Mouse (Mus musculus) heart, postnatal 0 days (tissue): ENCODE data around the gene Icam4. TPM values are rescaled to one million over a fixed set of nuclear protein-coding genes. Genes with fewer than 3 reads are reported as not detected.
A peak's percentile ranks its signal among the peaks of the same experiment; 100 is the strongest.
"Not testable (repeated sequence)": the region's sequence is repeated elsewhere in the genome, so short reads cannot be mapped to it uniquely, and the experiment has no call there.

ENCODE experiments used
- ATAC-seq: fragments of 200-750 bp; cut with Nextera tagmentation; 2 replicates; pipeline ENCODE4 v1.8.0; 2017; ENCODE audit warnings: low read depth, moderate number of reproducible peaks, moderate library complexity; ENCODE audit not compliant: insufficient read depth
- DNase-seq: peaks from one replicate; pipeline ENCODE4 v3.0.0-alpha.2; 2016; ENCODE audit warnings: low spot score
- H3K27ac ChIP-seq: fragments of 300-500 bp; sonication (generic); 2 replicates; pipeline ENCODE4 v1.5.1; 2014; ENCODE audit warnings: low read depth, mild to moderate bottlenecking
- H3K27me3 ChIP-seq: fragments of 300-500 bp; sonication (generic); 2 replicates; pipeline ENCODE4 v1.6.1; 2014; ENCODE audit warnings: low read length, mixed read lengths; ENCODE audit not compliant: control insufficient read depth, insufficient read depth
- H3K36me3 ChIP-seq: fragments of 300-500 bp; sonication (generic); replicated peaks from 2 replicates; pipeline ENCODE4 v1.6.1; 2014; ENCODE audit warnings: low read length, mixed read lengths; ENCODE audit not compliant: control insufficient read depth, insufficient read depth
- H3K4me1 ChIP-seq: fragments of 300-500 bp; sonication (generic); 2 replicates; pipeline ENCODE4 v1.6.1; 2014; ENCODE audit warnings: antibody characterized with exemption; ENCODE audit not compliant: control insufficient read depth, insufficient read depth
- H3K4me2 ChIP-seq: fragments of 300-500 bp; sonication (generic); 2 replicates; pipeline ENCODE4 v1.6.1; 2014; ENCODE audit warnings: low read depth, mild to moderate bottlenecking, low read length, moderate library complexity
- H3K4me3 ChIP-seq: fragments of 300-500 bp; sonication (generic); 2 replicates; pipeline ENCODE4 v1.5.1; 2014; ENCODE audit warnings: low read depth, low read length
- H3K9ac ChIP-seq: fragments of 300-500 bp; sonication (generic); replicated peaks from 2 replicates; pipeline ENCODE4 v1.6.1; 2014; ENCODE audit warnings: low read depth, low read length, mixed read lengths
- H3K9me3 ChIP-seq: fragments of 300-500 bp; sonication (generic); replicated peaks from 2 replicates; pipeline ENCODE4 v1.6.1; 2016; ENCODE audit warnings: low read length; ENCODE audit not compliant: control insufficient read depth
- CTCF ChIP-seq: IDR thresholded peaks from 2 replicates; pipeline ENCODE4 v1.5.1; 2016; ENCODE audit warnings: antibody characterized with exemption, control low read depth, low read depth
- EP300 ChIP-seq: IDR thresholded peaks from 2 replicates; pipeline ENCODE4 v1.6.1; 2016; ENCODE audit warnings: antibody characterized with exemption, low read depth
- WGBS: fragments of 180-500 bp; shearing (Covaris S2); extraction: QIAGEN DNeasy Blood & Tissue Kit; methylation state at CpG from one replicate; pipeline ENCODE4 v1.1.7; 2014; 5-methylcytosine and 5-hydroxymethylcytosine counted together
- polyA plus RNA-seq: library from polyadenylated mRNA; unstranded; fragments of >200 nt; fragmentation: Nextera tagmentation; extraction: Ambion mirVana; gene quantifications from 2 replicates; pipeline ENCODE4 v1.2.1, GENCODE M21; 2015
- total RNA-seq: library from RNA; depleted of rRNA; stranded (reverse); fragments of >200 nt; gene quantifications from 2 replicates; pipeline ENCODE4 v1.2.3, GENCODE M21; 2014; ENCODE audit warnings: low replicate concordance

Icam4 gene
- total and polyA plus RNA-seq, 2 experiments from 2014 or later: 1.6 TPM; not detected in 1

DNA sequence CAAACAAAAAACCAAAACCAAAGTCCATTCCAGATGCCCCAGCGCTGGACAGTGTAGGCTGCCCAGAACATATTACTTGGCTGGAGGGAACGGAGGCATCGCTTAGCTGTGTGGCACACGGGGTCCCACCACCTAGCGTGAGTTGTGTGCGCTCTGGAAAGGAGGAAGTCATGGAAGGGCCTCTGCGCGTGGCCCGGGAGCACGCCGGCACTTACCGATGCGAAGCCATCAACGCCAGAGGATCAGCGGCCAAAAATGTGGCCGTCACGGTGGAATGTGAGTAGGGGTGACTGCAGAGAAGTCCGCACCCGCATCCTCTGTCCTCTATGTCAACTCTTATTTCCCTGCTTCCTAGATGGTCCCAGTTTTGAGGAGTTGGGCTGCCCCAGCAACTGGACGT, 7.0 kb downstream of the Icam4 start:
- Histone ChIP-seq H3K9ac (no peak overlapping the region), H3K4me2 (no peak overlapping the region), H3K36me3 (no peaks in the 10 kb centered on the region), H3K9me3 (no peaks in the 10 kb centered on the region), H3K4me1 (peaks cover 36% of the 10 kb centered on the region; the same call in 1 of the 2 replicates), H3K27ac (no peak overlapping the region), H3K27me3 (peaks cover 76% of the 10 kb centered on the region), H3K4me3 (no peak overlapping the region)
- TF ChIP-seq CTCF: no peak
- no peak for TF ChIP-seq EP300
- DNase-seq: no peak
- ATAC-seq: no peak
- WGBS: 13% methylated on average over 20 of the region's 20 CpGs

DNA sequence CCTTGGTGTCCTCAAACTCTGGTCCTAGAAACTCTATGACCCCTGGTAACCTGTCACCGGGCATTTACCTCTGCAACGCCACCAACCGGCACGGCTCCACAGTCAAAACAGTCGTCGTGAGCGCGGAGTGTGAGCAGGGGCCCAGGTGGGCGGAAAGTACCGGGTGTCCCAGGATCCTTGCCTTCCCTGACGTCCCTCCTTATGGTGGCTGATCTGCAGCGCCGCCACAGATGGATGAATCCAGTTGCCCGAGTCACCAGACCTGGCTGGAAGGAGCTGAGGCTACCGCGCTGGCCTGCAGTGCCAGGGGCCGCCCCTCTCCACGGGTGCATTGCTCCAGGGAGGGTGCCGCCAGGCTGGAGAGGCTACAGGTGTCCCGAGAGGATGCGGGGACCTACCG, 7.5 kb downstream of the Icam4 start:
- H3K9me3 ChIP-seq: no peaks in the 10 kb centered on the region
- H3K4me2 ChIP-seq: peak overlapping the region; percentile 66
- peak overlapping the region; percentile 41; the same call in 1 of the 2 replicates for H3K4me3 ChIP-seq
- H3K27me3 ChIP-seq: peaks cover 76% of the 10 kb centered on the region
- 4% methylated on average over 22 of the region's 22 CpGs for WGBS
- H3K27ac ChIP-seq: no peak overlapping the region
- no peaks in the 10 kb centered on the region for H3K36me3 ChIP-seq
- ATAC-seq (no peak), DNase-seq (no peak)
- no peak overlapping the region for H3K9ac ChIP-seq
- TF ChIP-seq CTCF: no peak
- TF ChIP-seq EP300: no peak
- peaks cover 32% of the 10 kb centered on the region; the same call in 1 of the 2 replicates for H3K4me1 ChIP-seq

DNA sequence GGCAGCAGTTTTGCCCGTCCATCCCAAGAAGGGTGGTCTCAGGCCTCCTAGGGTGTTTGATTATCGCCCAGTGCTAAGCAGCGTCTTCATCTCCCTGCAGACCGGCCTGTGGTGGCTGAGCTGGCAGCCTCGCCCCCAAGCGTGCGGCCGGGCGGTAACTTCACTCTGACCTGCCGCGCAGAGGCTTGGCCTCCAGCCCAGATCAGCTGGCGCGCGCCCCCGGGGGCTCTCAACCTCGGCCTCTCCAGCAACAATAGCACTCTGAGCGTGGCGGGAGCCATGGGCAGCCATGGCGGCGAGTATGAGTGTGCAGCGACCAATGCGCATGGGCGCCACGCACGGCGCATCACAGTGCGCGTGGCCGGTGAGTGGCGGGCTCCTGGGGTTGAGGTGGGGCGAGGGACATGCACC, 8.3 kb downstream of the Icam4 start:
- no peaks in the 10 kb centered on the region for H3K36me3 ChIP-seq
- no peaks in the 10 kb centered on the region for H3K9me3 ChIP-seq
- peaks cover 67% of the 10 kb centered on the region for H3K27me3 ChIP-seq
- peak; percentile 62 for DNase-seq
- ATAC-seq: peak; percentile 62
- H3K4me2 ChIP-seq: peak overlapping the region; percentile 66
- TF ChIP-seq CTCF (no peak), EP300 (no peak)
- H3K4me1 ChIP-seq: peaks cover 25% of the 10 kb centered on the region; the same call in 1 of the 2 replicates
- 2% methylated on average over 31 of the region's 31 CpGs for WGBS
- H3K4me3 ChIP-seq: peak overlapping the region; percentile 41
- H3K27ac ChIP-seq: no peak overlapping the region
- H3K9ac ChIP-seq: 0 out of 2 replicates have a peak overlapping the region, but pooled peaks have one; percentile 16

DNA sequence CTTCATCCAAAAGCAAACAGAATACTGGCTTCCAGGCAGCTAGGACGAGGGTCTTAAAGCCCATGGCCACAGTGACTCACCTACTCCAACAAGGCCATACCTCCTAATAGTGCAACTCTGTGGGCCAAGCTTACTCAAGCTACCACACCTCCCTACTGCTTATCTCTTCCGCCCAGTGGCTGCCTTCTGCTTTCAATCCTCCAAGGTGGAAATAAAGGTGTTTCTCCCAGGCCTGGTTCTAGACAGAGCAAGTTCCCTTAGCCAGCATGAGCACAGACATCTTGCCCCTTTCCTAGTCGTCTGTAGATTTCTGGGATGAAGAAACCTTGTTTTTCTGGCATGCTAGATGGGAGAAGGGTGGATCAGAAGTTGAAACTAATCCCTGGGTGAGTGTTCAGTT, 10.6 kb downstream of the Icam4 start:
- H3K27me3 ChIP-seq: peaks cover 45% of the 10 kb centered on the region
- DNase-seq (no peak), ATAC-seq (no peak)
- TF ChIP-seq EP300: no peak
- H3K4me2 ChIP-seq: no peak overlapping the region
- H3K27ac ChIP-seq: no peak overlapping the region
- no peak overlapping the region for H3K4me3 ChIP-seq
- 79% methylated on average over 3 of the region's 3 CpGs for WGBS
- no peaks in the 10 kb centered on the region for H3K36me3 ChIP-seq
- no peaks in the 10 kb centered on the region for H3K9me3 ChIP-seq
- no peak overlapping the region for H3K9ac ChIP-seq
- H3K4me1 ChIP-seq: peaks cover 15% of the 10 kb centered on the region; the same call in 1 of the 2 replicates

DNA sequence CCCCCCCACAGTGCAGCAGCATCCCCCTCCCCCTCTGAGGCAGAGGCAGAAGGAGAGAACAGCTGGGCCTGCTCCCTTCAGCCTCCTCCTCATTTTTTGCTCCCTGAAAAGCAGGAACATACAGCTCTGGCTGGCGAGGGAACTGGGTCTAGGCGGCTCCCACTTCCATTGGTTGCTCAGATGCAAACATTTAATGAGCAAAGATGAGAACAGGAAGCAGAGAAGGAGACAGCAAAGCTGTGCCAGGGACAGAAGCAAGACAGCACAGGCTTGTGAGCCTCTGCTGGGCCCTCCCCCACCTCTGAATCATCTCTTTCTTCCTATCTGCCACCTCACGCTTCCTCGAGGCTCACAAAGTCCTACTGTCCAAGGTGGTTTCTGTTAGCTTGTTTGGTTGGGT, 12.1 kb downstream of the Icam4 start:
- no peaks in the 10 kb centered on the region for H3K9me3 ChIP-seq
- H3K9ac ChIP-seq: no peak overlapping the region
- ATAC-seq: no peak
- no peaks in the 10 kb centered on the region for H3K36me3 ChIP-seq
- TF ChIP-seq CTCF: no peak
- no peak for TF ChIP-seq EP300
- H3K4me2 ChIP-seq: no peak overlapping the region
- no peak for DNase-seq
- H3K27me3 ChIP-seq: peaks cover 30% of the 10 kb centered on the region
- no peak overlapping the region for H3K27ac ChIP-seq
- H3K4me3 ChIP-seq: no peak overlapping the region
- H3K4me1 ChIP-seq: peaks cover 15% of the 10 kb centered on the region; the same call in 1 of the 2 replicates
- 43% methylated on average over 4 of the region's 4 CpGs for WGBS

DNA sequence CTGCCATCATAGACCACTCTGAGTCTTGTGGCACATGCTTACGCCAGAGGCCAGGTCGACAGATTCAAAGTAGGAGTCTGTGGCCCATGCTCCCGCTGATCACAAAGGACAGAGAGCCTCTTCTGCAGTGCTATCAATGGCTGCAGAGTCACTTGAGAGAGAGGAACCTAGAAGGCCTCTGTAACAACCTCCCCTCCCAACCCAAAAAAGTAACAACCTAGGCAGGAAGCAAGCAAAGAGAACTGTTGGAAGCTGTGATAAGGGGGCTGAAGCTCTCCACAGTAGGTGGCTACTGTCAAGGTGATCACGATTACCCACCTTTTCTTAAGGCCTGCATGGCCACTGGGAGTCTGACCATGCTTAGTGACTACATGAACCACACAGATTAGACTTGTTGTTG, 14.4 kb downstream of the Icam4 start:
- H3K9me3 ChIP-seq: no peaks in the 10 kb centered on the region
- H3K4me1 ChIP-seq: no peaks in the 10 kb centered on the region
- ATAC-seq (no peak), DNase-seq (no peak)
- peaks cover 9% of the 10 kb centered on the region; the same call in 1 of the 2 replicates for H3K27me3 ChIP-seq
- H3K27ac ChIP-seq: no peak overlapping the region
- TF ChIP-seq CTCF (no peak), EP300 (no peak)
- no peak overlapping the region for H3K9ac ChIP-seq
- 75% methylated on average over 4 of the region's 4 CpGs for WGBS
- H3K36me3 ChIP-seq: no peaks in the 10 kb centered on the region
- no peak overlapping the region for H3K4me3 ChIP-seq
- no peak overlapping the region for H3K4me2 ChIP-seq

DNA sequence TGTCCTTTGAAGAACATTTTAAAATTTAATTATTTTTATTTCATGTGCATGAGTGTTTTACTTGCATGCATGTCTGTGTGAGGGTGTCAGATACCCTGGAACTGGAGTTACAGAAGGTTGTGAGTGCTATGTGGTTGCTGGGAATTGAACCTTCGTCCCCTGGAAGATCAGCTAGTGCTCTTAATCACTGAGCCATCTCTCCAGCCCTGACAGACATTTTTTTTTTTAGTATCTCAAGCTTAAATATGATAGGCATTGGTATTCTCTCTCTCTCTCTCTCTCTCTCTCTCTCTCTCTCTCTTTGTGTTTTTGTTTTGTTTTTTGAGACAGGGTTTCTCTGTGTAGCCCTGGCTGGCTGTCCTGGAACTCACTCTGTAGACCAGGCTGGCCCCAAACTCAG, 15.6 kb downstream of the Icam4 start:
- H3K36me3 ChIP-seq, H3K9ac ChIP-seq, H3K4me3 ChIP-seq, DNase-seq, H3K4me1 ChIP-seq, H3K27me3 ChIP-seq, H3K4me2 ChIP-seq, ATAC-seq, H3K27ac ChIP-seq, H3K9me3 ChIP-seq: not testable (repeated sequence)
- WGBS: 57% methylated on average over 1 of the region's 1 CpGs
